Mouse (Mus musculus): ENCODE results near the gene Slc38a1.

GRCm38 (mm10) chr15:96591876-96592417, 50.8 kb downstream of the Slc38a1 start:
- TF ChIP-seq CTCF (IDR thresholded peaks at IDR 0.05; ENCODE audit: low read depth, low read length) (no peak), EP300 (IDR thresholded peaks at IDR 0.05; ENCODE audit: insufficient read depth, low read depth, low read length) (no peak), POLR2A (IDR thresholded peaks at IDR 0.05; ENCODE audit: insufficient read depth, low read length) (no peak)

Data from ES-Bruce4 (cell line).